Mouse (Mus musculus) brain, embryonic 14.5 days (tissue): ENCODE results near the gene Vamp1. TPM values are rescaled to one million over a fixed set of nuclear protein-coding genes. Genes with fewer than 3 reads are reported as not detected.
A peak's percentile ranks its signal among the peaks of the same experiment; 100 is the strongest.
"Not testable (repeated sequence)": the region's sequence is repeated elsewhere in the genome, so short reads cannot be mapped to it uniquely, and the experiment has no call there.

ENCODE experiments used
- DNase-seq: peaks from one replicate; pipeline ENCODE4 v3.0.0-alpha.2; 2011; ENCODE audit warnings: low read depth
- CTCF ChIP-seq: fragments of 200-500 bp; IDR thresholded peaks from 2 replicates; pipeline ENCODE4 v1.5.1; 2012; ENCODE audit warnings: inconsistent platforms, mild to moderate bottlenecking, moderate library complexity, borderline replicate concordance; ENCODE audit not compliant: insufficient read depth, insufficient read length; ENCODE audit errors: extremely low read depth
- POLR2A ChIP-seq: fragments of 200-500 bp; IDR thresholded peaks from 2 replicates; pipeline ENCODE4 v1.6.1; 2012; ENCODE audit warnings: mild to moderate bottlenecking, inconsistent platforms, borderline replicate concordance; ENCODE audit not compliant: poor library complexity, insufficient read depth, insufficient read length, severe bottlenecking; ENCODE audit errors: extremely low read depth
- polyA plus RNA-seq: library from polyadenylated mRNA; depleted of rRNA; stranded (reverse); fragments of >200 nt; gene quantifications from 2 replicates; pipeline ENCODE4 v1.2.3, GENCODE M21; 2012

Vamp1 gene
- polyA plus RNA-seq, 1 experiment = 19.9 TPM

DNA sequence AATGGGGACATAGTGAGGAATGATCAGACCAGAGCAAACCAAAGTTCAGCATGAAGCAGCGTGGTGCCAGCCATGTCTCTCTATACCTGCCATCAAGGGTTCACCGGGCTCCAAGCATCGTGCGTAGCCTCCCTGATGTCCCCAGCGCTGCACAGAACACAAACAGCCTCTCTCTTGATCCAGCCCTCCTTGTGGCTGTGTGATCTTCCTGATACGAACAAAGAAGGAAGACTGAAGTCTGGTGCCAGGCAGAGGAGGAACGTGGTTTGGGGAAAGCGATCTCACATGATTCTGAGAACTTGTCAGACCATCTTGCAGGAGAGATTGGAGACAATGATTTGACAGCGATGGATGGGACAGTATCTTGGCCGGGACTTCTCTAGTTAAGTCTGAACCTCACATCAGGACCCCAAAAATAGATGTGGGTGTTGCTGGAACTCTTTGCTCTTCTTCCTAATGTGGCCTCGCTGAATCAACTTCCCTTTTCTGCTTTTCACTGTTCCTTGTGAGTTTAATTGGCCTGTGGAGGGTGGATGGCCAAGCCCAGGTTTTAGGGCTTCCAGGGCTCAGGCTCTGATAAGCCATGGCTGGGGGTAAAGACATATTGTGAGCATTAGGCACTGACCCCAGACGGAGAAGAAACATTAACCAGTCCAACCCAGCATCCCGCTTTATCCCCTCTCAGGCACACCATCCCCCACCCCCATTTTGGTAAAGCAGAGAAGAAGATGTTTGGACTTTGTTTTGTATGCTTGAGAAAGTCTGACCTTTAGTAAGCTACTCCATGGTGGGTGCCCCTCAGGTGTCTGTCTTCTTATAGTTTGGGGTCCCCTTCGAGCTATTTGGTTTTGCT is 38.7 kb downstream of the Vamp1 start:
- TF ChIP-seq POLR2A (no peak), CTCF (no peak)
- DNase-seq = no peak

DNA sequence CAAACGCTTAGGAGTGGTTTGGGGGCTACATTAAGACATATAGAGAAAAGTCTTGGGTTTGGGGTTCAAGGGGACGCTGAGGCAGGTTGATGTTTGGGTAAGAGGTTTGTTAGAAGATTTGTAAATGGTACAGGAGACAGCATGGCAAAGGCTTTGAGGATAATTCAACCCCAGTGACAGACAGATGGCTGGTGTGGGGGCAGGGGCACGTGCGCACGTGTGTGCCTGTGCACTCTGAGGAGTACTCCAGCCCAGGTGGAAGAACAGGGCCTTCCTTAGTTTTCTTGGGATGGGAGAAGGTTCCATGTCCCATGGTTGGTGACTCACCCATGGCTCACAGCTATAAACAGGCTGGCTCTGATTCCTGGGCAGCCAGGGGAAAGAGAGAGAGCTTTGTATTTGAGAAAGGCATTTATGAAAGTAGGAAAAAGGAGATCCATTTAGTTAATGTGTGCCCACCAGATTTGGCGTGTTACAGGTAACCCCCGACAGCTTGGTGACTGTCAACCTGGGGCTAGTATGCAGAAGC is 40.2 kb downstream of the Vamp1 start:
- no peak for DNase-seq
- TF ChIP-seq POLR2A (no peak), CTCF (no peak)

DNA sequence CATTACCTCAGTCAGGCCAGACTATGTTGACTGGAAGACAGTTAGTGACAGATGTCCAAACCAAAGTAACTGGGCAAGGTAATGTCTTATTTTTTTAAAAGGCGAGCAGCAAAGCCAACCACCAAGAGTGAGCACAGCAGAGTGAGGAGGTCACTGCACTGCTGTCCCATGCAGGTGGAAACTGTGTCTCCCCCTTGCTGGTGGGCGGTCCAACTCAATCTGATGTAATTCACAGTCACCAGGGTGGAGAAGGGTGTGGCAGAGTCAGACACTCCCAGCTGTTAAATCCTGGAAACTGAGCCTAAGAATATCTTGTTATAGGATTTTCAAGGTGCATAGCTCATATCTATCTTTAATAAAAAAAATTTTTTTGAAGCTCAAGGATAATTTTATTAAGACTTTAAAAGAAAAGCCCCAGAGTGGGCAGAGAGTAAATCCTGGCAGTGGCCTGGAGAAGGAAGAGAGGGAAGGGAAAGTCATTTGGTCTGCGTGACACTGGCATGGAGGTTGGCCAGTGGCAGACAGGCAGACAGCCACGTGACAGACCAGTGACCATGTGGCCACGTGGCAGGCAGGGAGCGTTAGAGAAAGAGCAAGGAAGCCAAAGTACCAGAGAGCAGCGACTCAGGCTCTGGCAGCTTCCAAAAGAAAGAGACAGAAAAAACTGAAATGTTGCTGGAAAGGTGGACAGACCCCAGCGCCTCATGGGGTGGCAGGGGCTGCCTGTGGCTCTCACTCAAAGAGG is 41.0 kb downstream of the Vamp1 start:
- DNase-seq = no peak
- no peak for TF ChIP-seq CTCF
- TF ChIP-seq POLR2A = no peak

GRCm38 (mm10) chr6:125260006-125260555 is 44.7 kb downstream of the Vamp1 start:
- no peak for TF ChIP-seq POLR2A
- no peak for TF ChIP-seq CTCF
- DNase-seq = no peak

- TF ChIP-seq POLR2A (no peak), CTCF (no peak)
- DNase-seq = no peak
Observed at GRCm38 (mm10) chr6:125264219-125264618, 48.9 kb downstream of the Vamp1 start.

DNA sequence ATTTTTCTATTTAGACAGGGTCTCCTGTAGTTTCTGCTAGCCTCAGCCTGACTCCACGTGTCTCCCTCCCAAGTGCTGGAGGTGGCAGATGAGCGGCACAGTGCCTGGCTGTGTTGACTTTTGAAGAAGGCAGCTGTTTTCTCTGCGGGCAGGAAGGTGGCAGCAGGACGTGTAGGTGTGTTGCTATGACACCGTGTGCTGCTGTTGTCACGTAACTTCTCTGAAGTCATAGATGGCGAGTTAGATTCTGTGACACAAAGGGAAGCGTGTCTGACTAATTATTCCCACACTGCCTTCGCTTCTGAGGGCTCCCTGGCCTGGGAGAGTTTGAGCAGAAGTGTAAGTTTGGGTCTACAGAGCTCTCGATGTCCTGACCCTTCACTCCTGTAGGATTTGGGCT is 49.9 kb downstream of the Vamp1 start:
- no peak for DNase-seq
- no peak for TF ChIP-seq POLR2A
- no peak for TF ChIP-seq CTCF

GRCm38 (mm10) chr6:125266091-125266490 is 50.7 kb downstream of the Vamp1 start:
- no peak for DNase-seq
- no peak for TF ChIP-seq CTCF
- TF ChIP-seq POLR2A = no peak

- DNase-seq = not testable (repeated sequence)
Observed at GRCm38 (mm10) chr6:125266600-125266999, 51.2 kb downstream of the Vamp1 start.

GRCm38 (mm10) chr6:125267469-125267868 is 52.1 kb downstream of the Vamp1 start:
- TF ChIP-seq POLR2A = no peak
- no peak for TF ChIP-seq CTCF
- DNase-seq = no peak

- TF ChIP-seq CTCF = no peak
- no peak for DNase-seq
Observed at GRCm38 (mm10) chr6:125268799-125269198, 53.4 kb downstream of the Vamp1 start.

- TF ChIP-seq CTCF = peak; percentile 96
- no peak for TF ChIP-seq POLR2A
- peak; percentile 96 for DNase-seq
Observed at GRCm38 (mm10) chr6:125271455-125272227, 56.3 kb downstream of the Vamp1 start.

GRCm38 (mm10) chr6:125272228-125272785 is 57.0 kb downstream of the Vamp1 start:
- DNase-seq = no peak
- no peak for TF ChIP-seq CTCF
- TF ChIP-seq POLR2A = no peak
